Mouse (Mus musculus) bone marrow macrophage, adult 2 months (primary cell): ENCODE results near the gene Col23a1.

ENCODE experiments used
- CTCF ChIP-seq: IDR thresholded peaks from 2 replicates; pipeline ENCODE4 v1.5.1; 2012; ENCODE audit warnings: low read depth, mild to moderate bottlenecking, low read length, moderate library complexity
- POLR2A ChIP-seq: IDR thresholded peaks from 2 replicates; pipeline ENCODE4 v1.6.1; 2012; ENCODE audit warnings: mild to moderate bottlenecking, low read depth, low read length, borderline replicate concordance

- TF ChIP-seq CTCF (no peak), POLR2A (no peak)
Measured at GRCm38 (mm10) chr11:51632130-51632753, 342.5 kb downstream of the Col23a1 start.
